Mouse (Mus musculus) lung, adult 2 months (tissue): Measurements from ENCODE around the gene Lst1.

Source experiments
- CTCF ChIP-seq: fragments of 200-500 bp; IDR thresholded peaks from 2 replicates; pipeline ENCODE4 v1.5.1; 2011; ENCODE audit warnings: mild to moderate bottlenecking, low read length, control low read depth; ENCODE audit not compliant: insufficient read depth
- POLR2A ChIP-seq: fragments of 200-500 bp; IDR thresholded peaks from 2 replicates; pipeline ENCODE4 v1.6.1; 2011; ENCODE audit warnings: low read depth, mild to moderate bottlenecking, control low read depth, low read length, borderline replicate concordance; ENCODE audit errors: extremely low read depth

GRCm38 (mm10) chr17:35153077-35153476 lies 35.2 kb downstream of the Lst1 start:
- TF ChIP-seq CTCF (no peak), POLR2A (no peak)
